Mouse (Mus musculus) cerebellum, postnatal 25 days (tissue): ENCODE measurements around the gene Ddx31.

Experiments
- DNase-seq, 2 experiments: peaks; one replicate each; pipeline ENCODE4 v3.0.0; 2021; ENCODE audit warnings: mixed read lengths in 2 of 2

Ddx31 gene

GRCm38 (mm10) chr2:28840222-28840951 is at the start of gene Ddx31, which contains the start of gene Gtf3c4:
TSS of gene Ddx31 (plus strand) at chr2:28840406.
TSS of gene Gtf3c4 (minus strand) at chr2:28840360.
- peak; percentile 97 for DNase-seq

DNA sequence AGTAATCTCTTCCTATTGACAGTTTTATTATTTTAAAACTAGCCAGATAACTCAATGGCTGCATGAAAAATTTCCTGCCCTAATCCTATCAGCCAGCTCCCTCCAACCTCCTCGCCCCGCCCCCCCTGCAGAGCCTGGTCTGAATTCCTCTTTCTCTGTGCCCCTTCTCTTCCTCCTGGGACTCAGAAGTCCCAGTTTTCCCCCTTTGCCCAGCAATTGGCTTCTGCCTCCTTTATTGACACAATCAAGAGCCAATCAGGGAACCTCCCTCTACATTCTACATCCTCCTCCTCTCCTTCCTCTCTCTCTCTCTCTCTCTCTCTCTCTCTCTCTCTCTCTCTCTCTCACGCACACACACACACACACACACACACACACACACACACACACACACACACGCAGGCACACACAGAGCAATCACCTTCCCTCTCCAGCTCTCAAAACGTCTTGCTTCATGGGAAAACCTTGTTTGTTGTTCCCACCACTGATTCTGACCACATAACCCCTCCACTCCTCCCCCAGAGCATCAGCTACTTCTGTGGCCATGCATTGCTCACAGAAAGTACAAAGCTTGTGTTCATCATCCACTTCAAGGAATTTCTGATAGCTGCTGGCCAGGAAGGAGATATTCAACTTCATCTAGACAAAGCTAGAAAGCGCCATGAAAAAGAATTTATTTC is 47.1 kb upstream of the Ddx31 start:
- peak; percentile 10 to 40 for DNase-seq

DNA sequence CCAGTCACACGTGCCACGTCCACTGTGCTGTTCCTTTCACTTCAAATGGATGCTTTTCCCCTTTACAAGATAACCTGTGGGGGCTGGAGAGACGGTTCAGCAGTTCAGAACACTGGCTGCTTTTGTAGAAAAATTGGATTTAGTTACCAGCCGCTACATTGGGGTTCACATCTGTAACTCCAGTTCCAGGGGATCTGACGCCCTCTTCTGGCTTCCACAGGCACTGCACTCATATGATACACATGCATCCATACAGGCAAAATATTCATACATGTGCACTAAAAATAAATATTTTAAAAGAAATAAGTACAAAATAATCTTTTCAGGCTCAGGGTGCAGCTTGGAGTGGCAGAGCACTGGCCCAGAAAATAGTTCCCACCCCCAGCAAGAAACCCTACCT is 45.6 kb upstream of the Ddx31 start:
- no peak for DNase-seq

DNA sequence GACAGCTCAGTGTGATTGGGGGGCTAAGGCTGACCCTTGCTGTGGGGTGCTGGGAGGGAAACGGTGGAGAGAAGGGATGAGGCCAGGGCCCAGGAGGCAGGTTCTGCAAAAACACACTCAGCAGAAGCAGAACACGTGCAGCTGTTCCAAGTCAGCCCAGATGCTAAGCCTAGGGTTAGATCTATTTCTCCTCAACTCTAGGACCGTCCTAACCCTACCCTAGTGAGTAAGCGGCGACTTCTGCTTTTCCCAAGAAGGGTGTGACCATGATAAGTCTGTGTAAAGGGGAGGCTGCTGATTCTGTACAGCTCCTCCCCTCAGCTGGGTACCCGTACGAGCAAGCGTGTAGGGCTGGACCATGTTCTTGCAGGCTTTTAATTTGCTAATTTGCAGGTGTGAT is 43.9 kb upstream of the Ddx31 start:
- DNase-seq = no peak

DNA sequence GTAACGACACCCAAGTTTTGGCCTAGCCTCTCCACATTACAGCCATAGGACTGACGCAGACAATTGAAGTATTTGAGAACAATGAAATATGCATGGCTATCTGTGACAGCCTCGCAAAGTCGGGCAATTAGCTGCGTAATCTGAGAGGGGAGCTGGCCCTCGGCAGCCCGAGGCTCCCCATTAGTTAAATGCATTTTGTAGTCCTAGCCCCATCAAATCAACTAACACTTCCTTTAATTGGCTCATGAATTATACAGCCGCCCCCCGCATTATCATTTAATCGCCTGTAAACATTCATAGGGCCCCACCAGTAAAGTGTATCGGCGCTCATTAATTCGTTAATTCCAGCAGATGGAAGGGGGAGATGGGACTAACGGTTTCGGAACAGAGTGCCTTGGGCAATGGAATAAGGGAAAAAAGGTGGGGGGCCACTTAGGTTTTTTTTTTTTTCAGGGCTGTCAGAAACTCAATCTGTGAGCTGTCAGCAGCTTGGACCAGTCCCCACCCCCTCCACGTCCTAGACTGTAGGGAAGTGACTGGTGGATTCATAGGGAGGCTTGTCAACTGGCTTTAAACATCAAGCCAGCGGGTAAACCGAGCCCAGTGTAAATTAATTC is 42.6 kb upstream of the Ddx31 start:
- DNase-seq = no peak

GRCm38 (mm10) chr2:28798390-28798789 is 41.8 kb upstream of the Ddx31 start:
- no peak for DNase-seq

DNA sequence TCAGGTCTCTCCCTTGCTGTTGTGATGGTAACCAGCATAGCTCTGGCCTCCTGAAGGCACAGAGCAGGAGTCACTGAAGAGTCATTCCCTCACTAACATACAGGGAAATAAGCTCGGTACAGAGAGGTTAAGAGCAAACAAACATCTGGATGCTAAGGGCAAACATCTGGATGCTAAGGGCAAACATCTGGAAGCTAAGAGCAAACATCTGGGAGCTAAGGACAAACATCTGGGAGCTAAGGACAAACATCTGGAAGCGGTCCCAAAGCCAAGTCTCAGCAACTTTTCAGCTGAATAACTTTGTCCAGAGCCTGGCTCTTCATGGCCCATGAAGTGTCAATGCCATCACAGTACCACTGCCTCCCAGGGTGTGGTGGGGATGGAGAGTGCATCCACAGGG is 40.6 kb upstream of the Ddx31 start:
- no peak for DNase-seq

DNA sequence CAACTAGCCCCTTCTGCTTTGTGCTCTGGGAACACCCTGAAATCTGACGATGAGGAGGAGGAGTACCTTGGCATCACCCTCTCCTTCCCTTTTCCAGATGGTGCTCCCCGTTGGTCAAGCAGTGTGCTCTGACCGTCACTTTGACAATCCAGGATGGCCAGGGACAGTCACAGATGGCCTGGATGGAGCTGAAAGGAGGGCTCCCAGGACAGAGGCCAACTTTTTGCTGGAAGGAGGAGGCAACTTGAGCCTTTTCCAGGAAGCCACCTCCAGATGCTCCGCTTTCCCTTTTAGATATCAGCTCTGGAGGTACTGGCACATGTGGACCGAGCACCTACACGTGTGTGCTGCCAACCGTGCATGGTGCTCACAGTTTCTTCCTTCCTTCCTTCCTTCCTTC is 36.8 kb upstream of the Ddx31 start:
- DNase-seq = peak in 1 of 2 experiments; percentile 33

GRCm38 (mm10) chr2:28808841-28809240 is 31.4 kb upstream of the Ddx31 start:
- no peak for DNase-seq

DNA sequence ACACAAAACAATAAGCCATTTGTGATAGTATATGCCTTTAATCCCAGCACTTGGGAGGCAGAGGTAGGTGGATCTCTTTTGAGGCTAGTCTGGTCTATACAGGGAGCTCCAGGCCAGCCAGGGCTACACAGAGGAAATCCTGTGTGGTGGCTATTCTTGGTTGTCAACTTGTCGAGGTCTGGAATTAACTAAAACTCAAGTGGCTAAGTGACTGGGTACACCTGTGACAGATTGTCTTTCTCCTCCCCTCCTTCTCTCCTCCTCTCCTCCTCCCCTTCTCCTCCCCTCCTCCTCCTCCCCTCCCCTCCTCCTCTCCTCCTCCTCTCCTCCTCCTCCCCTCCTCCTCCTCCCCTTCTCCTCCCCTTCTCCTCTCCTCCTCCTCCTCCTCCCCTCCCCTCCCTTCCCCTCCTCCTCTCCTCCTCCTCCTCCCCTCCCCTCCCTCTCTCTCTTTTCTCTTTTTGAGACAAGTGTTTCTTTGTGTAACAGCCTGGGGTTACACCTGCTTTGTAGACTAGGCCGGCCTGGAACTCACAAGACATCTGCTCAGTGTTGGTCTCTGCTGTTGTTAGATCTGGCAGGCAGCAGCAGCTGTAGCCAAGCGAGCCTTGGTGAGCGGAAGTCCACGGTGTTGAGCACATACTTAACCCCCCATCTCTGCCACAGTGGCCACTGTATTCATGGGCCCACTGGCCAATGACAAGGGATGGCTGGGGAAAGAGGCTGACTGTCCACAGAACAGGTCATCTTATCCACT is 29.8 kb upstream of the Ddx31 start:
- no peak for DNase-seq

- no peak for DNase-seq
Measured at GRCm38 (mm10) chr2:28818866-28819265, 21.3 kb upstream of the Ddx31 start.

GRCm38 (mm10) chr2:28829265-28829664 is 10.9 kb upstream of the Ddx31 start:
- peak; percentile 14 to 33 for DNase-seq

DNA sequence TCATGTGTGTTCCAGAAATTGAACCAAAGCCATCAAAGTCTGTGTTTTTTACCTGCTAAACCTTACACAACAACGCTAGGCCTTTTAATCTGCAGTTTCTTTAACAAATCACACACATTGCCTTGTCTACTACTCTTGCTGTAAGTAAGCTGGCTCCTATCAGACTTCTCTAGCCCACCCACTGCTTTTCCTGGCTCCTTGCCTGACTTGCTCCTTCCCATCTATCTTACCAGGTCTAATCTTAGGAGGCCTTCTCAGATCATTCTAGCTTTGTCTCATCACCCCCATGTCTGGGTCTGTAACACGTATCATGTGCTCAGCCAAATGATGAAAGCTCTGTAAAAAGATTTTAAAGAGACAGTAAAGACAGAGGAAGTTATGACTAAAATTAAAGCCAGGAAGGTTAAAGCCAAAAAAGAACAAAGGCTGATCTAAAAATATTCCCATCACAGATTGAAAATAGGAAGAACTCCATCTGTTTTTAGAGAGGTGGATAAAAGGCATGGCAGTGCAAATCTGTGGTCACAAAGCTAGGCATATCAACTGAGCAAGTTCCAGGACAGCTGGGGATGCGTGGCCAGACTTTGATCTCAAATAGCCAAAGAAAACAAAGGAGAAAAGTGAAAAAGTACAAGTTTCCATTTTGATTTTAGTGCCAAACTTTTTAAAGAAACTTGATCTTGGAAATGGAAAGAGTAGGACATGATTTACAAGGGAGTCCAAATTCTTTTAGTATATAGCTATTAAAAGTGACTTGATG is 3.8 kb upstream of the Ddx31 start:
- peak; percentile 52 to 70 for DNase-seq

DNA sequence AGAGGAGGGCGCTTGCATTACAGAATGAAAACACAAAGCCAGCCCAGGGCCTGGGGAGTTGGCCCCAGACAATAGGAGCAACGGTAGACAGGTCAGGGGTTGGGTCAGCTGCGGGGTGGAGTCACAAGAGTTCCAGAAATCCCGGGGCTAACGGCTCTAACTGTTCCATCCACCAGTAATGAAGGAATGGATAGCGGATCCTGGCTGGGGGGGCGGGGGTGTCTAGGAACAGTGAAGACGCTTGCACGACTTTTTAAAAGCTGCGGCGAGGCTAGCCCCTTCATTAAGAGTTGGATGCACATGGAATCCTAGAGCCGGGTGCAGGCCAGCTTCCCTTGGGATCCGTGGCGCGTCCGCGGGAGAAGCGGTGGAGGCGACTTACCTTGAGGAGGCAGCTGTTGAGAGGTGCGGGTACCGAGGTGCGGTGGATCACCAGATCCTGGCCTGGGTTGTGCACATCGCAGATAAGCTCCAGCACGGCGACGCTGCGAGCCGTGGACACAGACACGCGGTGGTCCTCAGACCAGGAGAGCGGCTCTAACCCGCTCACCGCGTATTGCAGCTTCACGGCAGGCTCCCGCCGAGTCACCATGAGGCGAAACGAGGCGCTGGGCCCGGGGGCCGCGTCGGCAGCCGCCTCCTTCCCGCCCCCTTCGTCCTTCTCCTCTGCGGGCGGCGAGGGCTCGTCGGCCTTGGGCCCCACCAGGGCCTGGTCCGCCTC is 545 bp upstream of the Ddx31 start:
- DNase-seq = no peak

GRCm38 (mm10) chr2:28842042-28842441 is 1.8 kb downstream of the Ddx31 start:
- DNase-seq = no peak

DNA sequence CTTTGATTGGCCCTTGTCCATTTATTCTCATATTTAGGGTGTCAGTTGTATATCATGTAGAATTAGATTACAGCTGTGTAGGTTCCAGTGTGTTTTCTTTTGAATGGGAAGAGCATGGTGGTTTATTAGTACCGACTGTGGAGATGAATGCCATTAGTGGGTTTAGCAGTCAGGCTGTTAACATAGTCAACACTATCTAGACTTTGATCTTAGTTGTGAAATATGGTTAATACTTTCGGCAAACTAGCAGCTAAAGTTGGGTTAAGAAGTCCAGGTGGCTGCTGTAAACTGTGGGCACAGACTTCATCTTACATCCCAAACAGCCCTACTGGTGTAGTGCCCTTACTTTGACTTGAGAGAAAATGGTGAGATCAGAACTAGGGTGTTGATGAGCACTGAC is 8.7 kb downstream of the Ddx31 start:
- no peak for DNase-seq

DNA sequence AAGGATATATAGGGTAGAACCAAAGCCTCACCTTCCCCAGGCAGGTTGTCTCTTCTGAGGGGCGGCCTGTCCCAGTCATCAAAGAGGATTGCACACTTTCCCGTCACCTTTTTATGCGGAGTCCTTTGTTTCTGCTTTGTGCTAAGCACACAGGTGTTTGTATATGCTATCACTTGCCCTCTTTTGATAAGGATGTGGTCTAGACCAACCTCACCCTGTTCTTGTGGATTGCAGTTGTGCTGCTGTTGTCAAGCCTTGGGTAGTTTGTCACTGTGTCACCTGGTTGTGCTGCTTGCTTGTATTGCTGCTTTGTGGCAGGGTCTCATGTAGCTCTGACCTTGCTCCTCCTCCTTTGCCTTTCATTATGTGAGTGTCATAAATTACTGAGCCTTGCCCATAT is 12.4 kb downstream of the Ddx31 start:
- no peak for DNase-seq

GRCm38 (mm10) chr2:28855773-28856172 is 15.6 kb downstream of the Ddx31 start:
- DNase-seq = no peak

DNA sequence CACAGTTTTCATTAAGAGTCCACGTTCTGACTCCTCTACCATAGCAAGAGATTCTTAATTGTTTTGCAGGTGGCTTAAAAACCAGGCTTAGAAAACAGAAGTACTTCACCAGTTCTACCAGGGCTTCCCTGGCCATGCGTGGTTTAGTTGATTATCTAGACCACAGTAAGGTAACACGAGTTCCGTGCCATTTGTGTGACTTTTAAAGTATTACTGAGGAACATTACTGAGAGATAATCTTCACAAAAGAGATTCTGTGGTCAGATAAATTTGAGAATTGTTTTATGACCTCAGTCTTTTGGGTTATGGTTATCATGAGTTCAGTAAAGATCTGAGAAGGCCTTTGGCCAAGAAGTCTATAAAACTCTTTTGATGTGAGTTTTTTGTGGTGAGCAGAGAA is 19.1 kb downstream of the Ddx31 start:
- no peak for DNase-seq

GRCm38 (mm10) chr2:28860678-28861423 is 20.6 kb downstream of the Ddx31 start:
- DNase-seq = no peak

DNA sequence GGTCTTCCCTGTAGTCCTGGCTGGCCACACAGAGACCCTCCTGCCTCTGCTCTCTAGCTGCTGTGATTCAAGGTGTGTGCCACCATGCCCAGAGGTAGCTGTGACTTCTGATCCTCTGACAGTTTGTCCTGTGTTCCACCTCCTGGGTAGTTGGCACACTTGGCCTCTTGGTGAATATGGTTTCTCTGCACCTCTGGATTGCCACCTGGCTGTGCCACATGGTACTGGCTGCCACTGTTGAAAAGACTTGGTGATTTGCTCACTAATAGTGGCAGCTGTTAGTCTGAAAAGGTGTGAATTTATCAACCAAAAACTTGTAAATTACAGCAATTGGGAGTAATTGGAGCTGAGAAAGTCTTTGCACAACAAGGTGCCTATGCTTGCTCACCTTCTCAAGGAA is 23.7 kb downstream of the Ddx31 start:
- DNase-seq = no peak
